Mouse (Mus musculus): Measurements from ENCODE around the gene Plcb4.
A peak's percentile ranks its signal among the peaks of the same experiment; 100 is the strongest.

The Plcb4 gene

DNA sequence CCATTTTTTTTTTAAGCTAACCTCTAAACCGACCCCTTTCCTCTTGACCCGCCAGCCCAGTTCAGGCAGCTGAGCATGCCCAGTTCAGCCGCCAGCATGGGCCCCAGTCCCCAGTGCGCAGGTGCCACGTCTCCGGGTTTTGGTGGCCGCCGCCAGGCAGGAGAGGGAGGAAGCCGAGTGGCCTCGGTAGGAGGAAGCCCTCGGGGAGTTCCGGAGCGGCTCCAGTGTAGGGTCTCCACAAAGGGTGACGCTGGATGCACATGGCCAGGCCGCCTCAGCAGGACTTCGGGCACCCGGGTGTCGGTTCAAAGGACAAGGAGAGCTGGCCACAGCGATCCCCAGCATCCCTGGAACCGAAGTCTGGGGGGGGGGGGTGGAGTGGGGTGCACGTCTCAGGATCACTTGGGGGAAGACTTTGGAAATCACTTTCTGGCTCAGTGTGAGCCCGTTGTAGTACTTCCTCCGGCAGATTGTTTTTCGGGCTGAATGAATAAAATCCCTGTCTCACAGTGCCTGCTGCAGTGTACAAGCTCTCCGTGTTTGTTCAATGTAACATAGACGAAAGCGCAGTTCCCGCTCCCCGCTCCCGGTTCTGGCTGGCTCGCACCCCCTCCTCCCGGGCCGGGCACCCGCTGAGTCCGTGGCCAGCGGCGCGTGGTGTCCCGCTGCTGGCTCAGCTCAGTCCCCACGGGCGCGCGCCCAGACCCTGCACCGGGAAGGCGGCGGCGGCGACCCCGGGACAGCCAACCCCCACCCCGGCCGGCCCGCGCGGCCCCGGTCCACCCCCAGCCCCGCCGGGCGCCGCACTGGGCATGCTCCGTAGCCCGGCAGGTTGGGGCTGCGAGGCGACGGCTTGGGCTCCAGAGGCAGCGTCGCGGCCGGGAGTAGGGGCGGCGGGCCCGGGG, at the start of gene Plcb4:
Plcb4 (plus strand) TSS at position 526 of the 905 bp plus-strand sequence.
- peak; percentile 78 for DNase-seq (ENCODE audit: low spot score)

DNA sequence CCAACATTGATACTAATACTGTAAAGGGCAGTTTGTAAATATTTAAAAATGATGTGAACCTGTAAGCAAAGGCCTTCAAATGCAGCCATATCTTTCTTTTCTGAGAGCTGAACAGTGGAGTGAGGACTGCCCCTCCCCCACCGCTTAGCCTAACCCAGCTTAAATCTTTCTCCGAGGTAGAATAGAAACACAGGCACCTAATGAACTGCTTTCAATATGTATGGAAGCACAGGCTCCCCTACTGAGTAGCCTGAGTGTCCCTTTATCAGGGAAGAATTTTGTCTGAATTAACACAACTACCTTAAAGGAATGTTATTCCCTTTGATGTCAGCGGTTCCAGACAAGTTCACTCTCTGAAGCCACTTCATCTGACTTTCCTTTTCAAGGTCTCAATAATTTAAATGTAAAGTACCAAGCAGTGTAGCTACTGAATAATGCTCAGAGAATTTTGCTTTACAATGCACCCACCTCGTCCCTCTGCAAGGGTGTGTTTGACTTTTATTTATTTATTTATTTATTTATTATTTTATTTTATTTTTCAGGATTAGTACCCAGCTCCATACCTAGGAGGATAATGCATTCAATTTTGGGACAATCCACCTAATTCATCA, 44.1 kb upstream of the Plcb4 start:
- DNase-seq (ENCODE audit: low spot score) = no peak

GRCm38 (mm10) chr2:135616090-135616489, 42.7 kb upstream of the Plcb4 start:
- no peak for DNase-seq (ENCODE audit: low spot score)

DNA sequence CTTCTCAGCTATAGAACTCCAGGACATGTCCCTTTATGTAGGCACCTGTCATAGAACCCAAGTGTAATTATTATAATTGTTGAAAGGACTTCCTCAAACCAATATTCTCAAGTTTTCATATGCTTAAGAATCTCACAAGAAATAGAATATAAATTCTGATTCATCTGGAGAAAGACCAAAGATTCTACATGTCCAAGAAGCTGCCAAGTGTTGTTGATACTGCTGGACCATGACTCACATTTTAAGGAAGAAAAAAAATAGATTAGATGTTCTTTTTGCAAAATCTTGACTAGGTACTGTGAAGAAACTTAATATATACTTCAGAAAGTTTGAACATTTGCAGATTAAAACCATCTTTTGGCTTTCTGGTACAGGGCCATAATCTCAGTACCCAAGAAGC, 40.3 kb upstream of the Plcb4 start:
- no peak for DNase-seq (ENCODE audit: low spot score)

DNA sequence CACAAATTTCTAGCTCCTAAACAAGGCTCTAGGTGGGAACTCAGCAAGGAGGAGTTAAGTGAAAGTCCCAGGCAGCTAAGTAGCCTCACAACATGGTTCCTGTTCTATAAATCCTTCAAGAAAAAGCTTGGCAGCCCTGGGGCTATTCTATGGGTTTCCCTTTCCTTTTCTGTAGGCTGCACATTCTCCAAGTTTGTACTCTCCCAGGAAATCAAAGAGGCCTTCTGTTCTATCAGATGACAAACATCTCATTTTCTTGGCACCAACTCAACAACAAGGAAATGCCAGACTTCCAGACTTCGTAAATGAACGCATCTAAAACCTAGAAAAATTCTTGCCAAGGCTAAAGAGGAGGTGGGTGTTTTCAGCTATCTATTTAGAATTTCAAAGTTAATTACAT, 38.9 kb upstream of the Plcb4 start:
- no peak for DNase-seq (ENCODE audit: low spot score)

GRCm38 (mm10) chr2:135627821-135628220, 31.0 kb upstream of the Plcb4 start:
- DNase-seq (ENCODE audit: low spot score) = no peak

DNA sequence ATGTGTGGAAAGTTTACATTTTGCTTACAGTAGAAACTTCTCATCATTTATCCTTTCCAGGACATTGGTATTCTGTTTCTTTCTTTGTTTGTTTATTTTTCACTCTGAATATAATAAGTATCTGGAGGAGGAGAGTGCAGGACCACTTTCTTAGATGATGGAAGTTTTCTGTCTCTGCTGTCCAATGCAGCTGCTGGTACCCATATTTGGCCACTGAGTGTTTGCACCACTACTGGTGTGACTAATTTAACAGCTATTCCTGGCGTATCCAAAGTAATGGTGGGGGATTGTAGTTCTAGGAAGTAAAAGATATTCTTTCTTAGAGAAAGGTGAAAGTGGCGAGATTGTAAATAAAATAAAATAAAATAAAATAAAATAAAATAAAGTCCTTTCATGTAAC, 21.6 kb upstream of the Plcb4 start:
- no peak for DNase-seq (ENCODE audit: low spot score)

GRCm38 (mm10) chr2:135641002-135641401, 17.8 kb upstream of the Plcb4 start:
- no peak for DNase-seq (ENCODE audit: low spot score)

GRCm38 (mm10) chr2:135641636-135642035, 17.2 kb upstream of the Plcb4 start:
- no peak for DNase-seq (ENCODE audit: low spot score)

GRCm38 (mm10) chr2:135646226-135646625, 12.6 kb upstream of the Plcb4 start:
- DNase-seq (ENCODE audit: low spot score) = no peak

- no peak for DNase-seq (ENCODE audit: low spot score)
Measured at GRCm38 (mm10) chr2:135646654-135647053, 12.2 kb upstream of the Plcb4 start.

GRCm38 (mm10) chr2:135647985-135648384, 10.8 kb upstream of the Plcb4 start:
- DNase-seq (ENCODE audit: low spot score) = no peak

GRCm38 (mm10) chr2:135650885-135651284, 7.9 kb upstream of the Plcb4 start:
- no peak for DNase-seq (ENCODE audit: low spot score)

GRCm38 (mm10) chr2:135652040-135652439, 6.8 kb upstream of the Plcb4 start:
- DNase-seq (ENCODE audit: low spot score) = no peak

DNA sequence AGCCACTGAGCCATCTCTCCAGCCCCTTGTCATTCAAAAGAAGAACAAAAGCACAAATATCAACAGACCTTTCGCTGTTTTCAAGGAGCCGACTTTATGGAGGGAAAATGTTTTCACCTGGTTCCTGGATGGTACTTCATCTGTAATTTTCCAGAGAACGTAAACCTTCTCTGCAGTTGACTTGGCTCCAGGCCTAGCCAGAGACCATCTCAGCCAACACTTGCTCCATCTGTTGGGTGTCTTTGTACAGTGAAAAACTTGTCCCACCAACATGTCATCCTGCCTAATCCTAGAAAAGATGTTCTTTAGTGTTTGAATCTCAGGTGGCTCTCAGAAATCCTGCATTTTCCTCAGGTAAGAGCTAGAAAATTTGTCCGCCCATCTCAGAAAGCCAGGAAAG, 6.4 kb upstream of the Plcb4 start:
- DNase-seq (ENCODE audit: low spot score) = no peak

- DNase-seq (ENCODE audit: low spot score) = no peak
Measured at GRCm38 (mm10) chr2:135655948-135656347, 2.9 kb upstream of the Plcb4 start.

DNA sequence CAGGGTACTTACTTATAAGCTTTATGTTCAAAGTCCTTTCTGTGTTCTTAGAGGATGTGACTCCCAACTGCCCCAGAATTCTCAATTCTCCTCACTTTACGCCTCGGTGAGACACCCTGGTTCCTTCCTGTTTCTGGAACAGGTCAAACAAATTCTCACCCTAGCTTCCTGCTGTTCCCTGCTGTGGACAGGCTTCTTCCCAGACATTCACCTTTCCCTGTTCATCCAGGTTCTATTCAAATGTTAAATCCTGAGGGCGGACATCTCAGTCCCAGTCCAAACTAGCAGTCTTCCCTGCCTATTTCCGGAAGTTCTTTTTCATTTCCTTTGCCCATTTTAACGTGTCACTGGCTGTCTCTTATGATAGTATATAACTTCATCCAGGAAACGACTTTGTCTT, 2.2 kb upstream of the Plcb4 start:
- no peak for DNase-seq (ENCODE audit: low spot score)

DNA sequence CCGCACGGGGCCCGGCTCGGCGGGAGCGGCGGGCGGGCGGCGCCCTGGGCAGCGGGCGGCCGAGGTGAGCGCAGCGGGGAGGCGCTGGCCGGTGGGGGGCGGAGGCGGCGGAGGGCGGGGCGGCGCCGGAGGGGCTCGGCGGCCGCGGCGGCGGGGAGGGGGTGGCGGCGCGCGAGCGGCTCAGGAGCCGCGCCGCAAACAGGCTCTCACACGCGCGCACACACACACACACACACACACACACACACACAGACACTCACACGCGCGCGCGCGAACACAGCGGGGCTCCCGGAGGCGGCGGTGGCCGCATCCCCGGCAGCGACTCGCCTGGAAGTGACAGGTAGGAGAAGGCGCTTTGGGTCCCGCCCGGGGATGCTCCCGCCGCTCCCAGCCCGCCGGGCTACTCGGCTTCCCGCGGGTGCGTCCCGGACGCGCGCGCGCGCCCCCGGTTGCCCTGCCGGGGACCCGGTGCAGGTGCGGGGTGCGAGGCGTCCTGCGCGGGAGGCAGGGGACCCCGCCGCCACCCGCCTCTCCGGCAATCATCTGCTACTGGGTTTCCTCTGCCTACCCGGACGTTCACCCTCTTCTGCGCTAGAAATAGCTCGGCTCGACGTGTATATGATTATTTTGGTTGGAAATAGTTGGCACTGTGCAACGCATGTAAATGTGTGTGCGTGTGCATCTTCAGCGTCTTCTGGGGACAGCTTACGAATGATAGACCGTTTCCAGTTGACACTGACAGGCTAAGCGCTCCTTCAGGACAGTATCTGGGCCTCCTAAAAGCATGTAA, 775 bp downstream of the Plcb4 start:
- DNase-seq (ENCODE audit: low spot score) = peak; percentile 14

DNA sequence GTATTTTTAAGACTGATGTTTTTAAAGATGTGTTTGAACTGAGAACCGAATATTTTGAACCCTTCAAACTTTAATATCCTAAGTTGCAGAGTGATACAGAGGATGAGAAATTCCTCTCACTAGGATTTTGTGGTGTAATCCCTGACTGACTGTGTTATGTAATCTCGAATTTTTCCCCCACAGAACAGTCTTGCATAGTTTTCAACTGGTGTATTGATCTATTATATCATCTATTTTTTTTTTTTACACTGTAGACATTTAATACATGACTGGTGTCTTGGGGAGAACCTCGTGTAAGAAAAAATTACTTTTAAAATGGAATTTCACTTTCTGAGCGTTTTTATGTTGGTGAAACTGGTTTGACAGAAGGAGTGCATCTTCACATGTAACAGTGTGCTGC, 2.0 kb downstream of the Plcb4 start:
- DNase-seq (ENCODE audit: low spot score) = no peak

- DNase-seq (ENCODE audit: low spot score) = no peak
Measured at GRCm38 (mm10) chr2:135663785-135664184, 5.0 kb downstream of the Plcb4 start.

DNA sequence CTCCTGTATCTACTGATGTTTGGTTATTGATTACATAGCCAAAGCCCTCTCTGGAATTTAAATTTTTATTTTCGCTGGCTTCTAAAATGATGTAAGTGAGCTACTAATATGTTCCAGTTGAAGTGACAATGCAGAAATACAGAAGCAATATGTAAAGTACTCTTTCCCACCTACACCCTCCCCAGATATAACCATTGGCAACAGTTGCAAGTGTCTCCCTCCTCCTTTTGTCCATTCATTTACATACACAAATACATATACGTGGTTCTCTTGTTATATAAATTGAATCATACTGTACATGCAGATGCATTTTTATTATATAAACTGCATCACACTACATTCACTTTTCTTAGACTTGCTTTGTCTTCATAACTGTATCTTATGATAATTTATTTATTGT, 8.7 kb downstream of the Plcb4 start:
- DNase-seq (ENCODE audit: low spot score) = no peak

GRCm38 (mm10) chr2:135672459-135673104, 13.8 kb downstream of the Plcb4 start:
- no peak for DNase-seq (ENCODE audit: low spot score)
